Mouse (Mus musculus) forebrain, postnatal 0 days (tissue): ENCODE data around the gene Gm17409. TPM values are rescaled to one million over a fixed set of nuclear protein-coding genes. Genes with fewer than 3 reads are reported as not detected.
A peak's percentile ranks its signal among the peaks of the same experiment; 100 is the strongest.

Experiments
- ATAC-seq: fragments of 200-750 bp; cut with Nextera tagmentation; 2 replicates; pipeline ENCODE4 v1.8.0; 2017; ENCODE audit warnings: mild to moderate bottlenecking, moderate library complexity
- DNase-seq: peaks from one replicate; pipeline ENCODE4 v3.0.0-alpha.2; 2015
- H3K27ac ChIP-seq: fragments of 300-500 bp; sonication (generic); 2 replicates; pipeline ENCODE4 v1.5.1; 2014; ENCODE audit warnings: low read depth, mild to moderate bottlenecking, antibody characterized with exemption, low read length, moderate library complexity, mixed read lengths
- H3K27me3 ChIP-seq: fragments of 300-500 bp; sonication (generic); 2 replicates; pipeline ENCODE4 v1.6.1; 2014; ENCODE audit warnings: mild to moderate bottlenecking, low read length, mixed read lengths; ENCODE audit not compliant: insufficient read depth
- H3K36me3 ChIP-seq: fragments of 300-500 bp; sonication (generic); 2 replicates; pipeline ENCODE4 v1.6.1; 2014; ENCODE audit warnings: mild to moderate bottlenecking, moderate library complexity; ENCODE audit not compliant: insufficient read depth
- H3K4me1 ChIP-seq: fragments of 300-500 bp; sonication (generic); 2 replicates; pipeline ENCODE4 v1.6.1; 2014; ENCODE audit warnings: antibody characterized with exemption; ENCODE audit not compliant: insufficient read depth
- H3K4me2 ChIP-seq: fragments of 300-500 bp; sonication (generic); 2 replicates; pipeline ENCODE4 v1.6.1; 2014; ENCODE audit warnings: low read depth, mild to moderate bottlenecking, moderate library complexity
- H3K4me3 ChIP-seq: fragments of 300-500 bp; sonication (generic); 2 replicates; pipeline ENCODE4 v1.5.1; 2014; ENCODE audit warnings: low read depth, low read length, mixed read lengths
- H3K9ac ChIP-seq: fragments of 300-500 bp; sonication (generic); 2 replicates; pipeline ENCODE4 v1.6.1; 2014; ENCODE audit warnings: mild to moderate bottlenecking
- H3K9me3 ChIP-seq: fragments of 300-500 bp; sonication (generic); 2 replicates; pipeline ENCODE4 v1.6.1; 2016; ENCODE audit warnings: low read length
- CTCF ChIP-seq: sonication (generic); IDR thresholded peaks from 2 replicates; pipeline ENCODE4 v1.5.1; 2016; ENCODE audit warnings: antibody characterized with exemption, control low read depth, low read depth
- WGBS: fragments of 180-500 bp; shearing (Covaris S2); extraction: QIAGEN DNeasy Blood & Tissue Kit; methylation state at CpG from one replicate; pipeline ENCODE4 v1.1.7; 2014; 5-methylcytosine and 5-hydroxymethylcytosine counted together
- polyA plus RNA-seq: library from polyadenylated mRNA; unstranded; fragments of >200 nt; fragmentation: Nextera tagmentation; extraction: Ambion mirVana; gene quantifications from 2 replicates; pipeline ENCODE4 v1.2.1, GENCODE M21; 2015
- total RNA-seq: library from RNA; depleted of rRNA; stranded (reverse); fragments of >200 nt; gene quantifications from 2 replicates; pipeline ENCODE4 v1.2.3, GENCODE M21; 2014

Gene Gm17409
- total and polyA plus RNA-seq, 2 experiments from 2014 or later: not detected

DNA sequence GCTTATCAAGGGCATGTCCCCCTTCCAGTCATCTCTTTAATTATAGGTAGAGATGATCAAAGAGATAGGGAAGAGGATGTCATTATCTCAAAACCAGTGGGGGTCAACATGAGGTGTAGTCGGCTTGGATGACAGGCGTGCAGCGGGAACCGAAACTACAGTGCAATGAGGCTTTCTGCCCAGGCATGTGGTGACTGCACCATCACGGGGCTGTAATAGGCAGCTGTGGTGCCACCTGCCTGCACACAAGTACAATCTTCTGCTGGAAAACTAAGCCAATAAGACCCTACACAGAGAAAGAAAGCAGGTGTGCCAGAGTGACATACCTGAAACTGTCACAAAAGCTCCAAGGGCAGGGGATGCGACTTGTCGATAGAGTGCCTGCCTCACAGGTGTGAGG lies 374 bp downstream of the Gm17409 start:
- whole genome bisulfite sequencing: 92% methylated on average over 7 of the region's 7 CpGs
- Histone ChIP-seq H3K4me3 (no peak overlapping the region), H3K36me3 (peaks cover 38% of the 10 kb centered on the region), H3K9ac (no peak overlapping the region), H3K27ac (no peak overlapping the region), H3K27me3 (no peaks in the 10 kb centered on the region), H3K4me1 (no peaks in the 10 kb centered on the region), H3K4me2 (no peak overlapping the region), H3K9me3 (no peaks in the 10 kb centered on the region)
- TF ChIP-seq CTCF: no peak
- DNase-seq (no peak), ATAC-seq (no peak)

DNA sequence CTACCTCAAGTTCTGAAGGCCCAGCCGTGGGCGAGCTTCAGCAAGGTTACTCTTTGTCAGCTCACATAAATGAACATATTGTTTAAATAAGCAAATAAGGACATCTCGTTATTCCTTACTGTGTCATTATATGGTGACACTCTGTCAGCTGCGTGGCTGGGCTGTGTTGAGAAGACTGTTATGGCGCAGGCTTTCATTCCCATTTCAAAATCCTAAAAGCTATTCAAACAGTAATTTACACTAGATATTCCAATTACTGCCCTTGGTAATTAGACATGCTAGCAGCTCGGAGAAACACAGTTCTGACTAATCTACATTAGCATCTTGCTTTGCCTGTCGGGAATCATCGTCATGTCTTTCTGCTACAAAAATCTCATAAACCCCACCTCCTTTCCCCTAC lies 5.7 kb downstream of the Gm17409 start:
- no peak overlapping the region for H3K9ac ChIP-seq
- DNase-seq: no peak
- peak; percentile 57 for ATAC-seq
- WGBS: 23% methylated on average over 8 of the region's 8 CpGs
- H3K36me3 ChIP-seq: peaks cover 20% of the 10 kb centered on the region
- H3K4me2 ChIP-seq: no peak overlapping the region
- TF ChIP-seq CTCF: no peak
- no peak overlapping the region for H3K27ac ChIP-seq
- no peaks in the 10 kb centered on the region for H3K27me3 ChIP-seq
- no peaks in the 10 kb centered on the region for H3K9me3 ChIP-seq
- no peak overlapping the region for H3K4me3 ChIP-seq
- no peaks in the 10 kb centered on the region for H3K4me1 ChIP-seq

DNA sequence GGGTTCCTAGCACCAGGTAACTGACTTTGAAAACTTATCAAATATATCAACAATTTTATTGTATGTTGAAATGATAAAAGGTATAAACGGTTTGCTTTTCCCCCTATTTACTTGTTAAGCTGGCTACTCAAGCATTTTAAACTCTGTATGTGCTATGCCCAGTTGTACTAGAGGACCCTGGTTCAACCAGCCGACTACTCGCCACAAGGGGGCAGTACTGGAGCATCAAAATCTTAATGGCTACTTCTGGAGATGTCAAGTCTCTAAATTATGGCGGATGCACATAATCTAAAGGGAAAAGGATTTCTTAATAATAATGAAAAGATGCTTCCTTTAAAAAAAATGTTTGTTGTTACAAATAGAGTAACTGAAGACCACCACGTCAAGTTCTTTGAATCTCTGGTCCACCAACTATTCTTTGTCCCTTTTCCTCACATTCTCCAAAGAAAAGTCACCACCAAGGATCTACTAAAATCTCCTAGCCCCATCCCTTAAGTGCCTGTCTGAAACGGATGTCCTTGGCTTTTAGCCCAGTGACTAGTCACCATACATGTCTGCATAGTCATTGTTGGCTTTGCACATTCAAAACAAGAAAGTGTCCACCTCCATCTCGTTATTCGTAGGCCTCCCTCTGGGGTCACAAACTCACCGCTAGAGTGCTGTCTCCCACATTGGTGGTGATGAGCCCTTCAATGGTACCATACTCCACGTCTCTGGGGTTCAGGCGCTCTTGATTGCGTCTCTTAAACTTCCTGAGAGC lies 7.2 kb downstream of the Gm17409 start:
- Histone ChIP-seq H3K36me3 (peaks cover 19% of the 10 kb centered on the region), H3K9me3 (no peaks in the 10 kb centered on the region), H3K27me3 (no peaks in the 10 kb centered on the region), H3K27ac (no peak overlapping the region), H3K4me1 (no peaks in the 10 kb centered on the region), H3K4me2 (no peak overlapping the region), H3K4me3 (no peak overlapping the region), H3K9ac (no peak overlapping the region)
- peak; percentile 85 for DNase-seq
- WGBS: 59% methylated on average over 12 of the region's 12 CpGs
- TF ChIP-seq CTCF: peak; percentile 72
- ATAC-seq: peak; percentile 60; the same call in 1 of the 2 replicates

DNA sequence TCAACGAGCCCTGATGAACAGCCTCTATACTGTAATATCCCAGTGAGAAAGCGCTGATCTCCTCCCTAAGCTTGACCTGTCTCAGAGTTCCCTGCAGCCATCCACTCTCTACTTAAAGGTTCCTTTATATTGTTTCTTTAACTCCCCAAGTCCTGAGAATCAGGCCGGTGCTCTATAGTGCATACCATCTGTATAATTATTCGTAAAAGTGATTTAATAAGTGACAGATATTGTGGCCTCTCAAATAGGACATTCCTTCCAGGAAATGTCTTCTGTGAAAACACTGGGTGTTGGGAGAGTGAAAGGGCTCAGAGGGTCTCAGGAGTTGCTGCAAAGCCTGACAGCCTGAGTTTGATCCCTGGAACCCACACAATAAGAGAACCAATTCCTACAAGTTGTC lies 8.2 kb downstream of the Gm17409 start:
- no peaks in the 10 kb centered on the region for H3K4me1 ChIP-seq
- DNase-seq (no peak), ATAC-seq (no peak)

DNA sequence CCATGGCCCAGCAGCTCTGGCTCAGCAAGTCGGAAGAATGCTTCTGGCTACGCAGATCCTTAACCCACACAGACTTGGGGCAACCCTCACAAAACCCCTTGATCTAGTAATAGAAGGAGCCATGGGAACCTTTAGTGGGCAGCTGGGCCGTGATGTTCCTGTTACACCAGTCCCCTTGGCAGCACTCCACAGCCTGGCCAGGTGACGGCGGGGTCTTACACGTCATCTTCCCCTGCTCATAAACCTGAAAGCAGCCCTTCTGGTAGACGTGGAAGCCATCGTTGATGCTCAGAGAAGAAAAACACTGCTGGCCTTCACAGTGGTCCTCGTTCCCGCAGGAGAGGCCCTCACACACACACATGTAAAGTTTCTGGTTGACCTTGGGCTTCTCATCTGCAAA lies 9.6 kb downstream of the Gm17409 start:
- peaks cover 7% of the 10 kb centered on the region; the same call in 1 of the 2 replicates for H3K4me1 ChIP-seq
- no peak overlapping the region for H3K9ac ChIP-seq
- WGBS: 84% methylated on average over 10 of the region's 10 CpGs
- H3K9me3 ChIP-seq: no peaks in the 10 kb centered on the region
- no peak overlapping the region for H3K27ac ChIP-seq
- no peaks in the 10 kb centered on the region for H3K27me3 ChIP-seq
- H3K4me3 ChIP-seq: no peak overlapping the region
- DNase-seq (no peak), ATAC-seq (no peak)
- H3K4me2 ChIP-seq: no peak overlapping the region
- H3K36me3 ChIP-seq: peaks cover 3% of the 10 kb centered on the region
- no peak for TF ChIP-seq CTCF

More for the DNA sequence above, 8.2 kb downstream of the Gm17409 start:
- Histone ChIP-seq H3K27me3 (no peaks in the 10 kb centered on the region), H3K27ac (no peak overlapping the region), H3K9ac (no peak overlapping the region), H3K36me3 (peaks cover 10% of the 10 kb centered on the region), H3K9me3 (no peaks in the 10 kb centered on the region), H3K4me3 (no peak overlapping the region), H3K4me2 (no peak overlapping the region)
- TF ChIP-seq CTCF: no peak
- 92% methylated on average over 4 of the region's 4 CpGs for WGBS

DNA sequence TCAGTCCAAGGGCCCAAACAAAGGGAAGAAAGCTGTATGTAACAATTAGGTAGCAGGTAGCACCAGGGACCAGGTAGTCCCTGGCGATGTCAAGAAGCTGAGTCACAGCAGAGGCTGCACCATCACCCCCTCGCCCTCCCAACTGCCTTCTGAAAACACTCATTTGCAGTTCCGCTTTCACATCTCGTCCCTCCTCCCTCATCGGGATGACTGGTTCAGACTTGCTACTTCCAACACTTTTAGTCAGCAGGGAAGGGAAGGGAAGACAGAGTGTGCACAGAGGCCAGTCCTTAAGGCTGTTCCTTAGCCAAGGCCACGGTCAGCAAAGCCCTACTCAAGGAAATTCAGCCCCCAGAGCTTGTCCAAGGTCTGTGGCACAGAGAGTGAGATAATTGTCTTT lies 10.8 kb downstream of the Gm17409 start:
- Histone ChIP-seq H3K9ac (no peak overlapping the region), H3K4me1 (peaks cover 11% of the 10 kb centered on the region; the same call in 1 of the 2 replicates), H3K27ac (no peak overlapping the region), H3K27me3 (no peaks in the 10 kb centered on the region), H3K4me2 (no peak overlapping the region), H3K36me3 (peaks cover 3% of the 10 kb centered on the region), H3K4me3 (no peak overlapping the region), H3K9me3 (no peaks in the 10 kb centered on the region)
- ATAC-seq (no peak), DNase-seq (no peak)
- no peak for TF ChIP-seq CTCF
- WGBS: 76% methylated on average over 6 of the region's 6 CpGs

DNA sequence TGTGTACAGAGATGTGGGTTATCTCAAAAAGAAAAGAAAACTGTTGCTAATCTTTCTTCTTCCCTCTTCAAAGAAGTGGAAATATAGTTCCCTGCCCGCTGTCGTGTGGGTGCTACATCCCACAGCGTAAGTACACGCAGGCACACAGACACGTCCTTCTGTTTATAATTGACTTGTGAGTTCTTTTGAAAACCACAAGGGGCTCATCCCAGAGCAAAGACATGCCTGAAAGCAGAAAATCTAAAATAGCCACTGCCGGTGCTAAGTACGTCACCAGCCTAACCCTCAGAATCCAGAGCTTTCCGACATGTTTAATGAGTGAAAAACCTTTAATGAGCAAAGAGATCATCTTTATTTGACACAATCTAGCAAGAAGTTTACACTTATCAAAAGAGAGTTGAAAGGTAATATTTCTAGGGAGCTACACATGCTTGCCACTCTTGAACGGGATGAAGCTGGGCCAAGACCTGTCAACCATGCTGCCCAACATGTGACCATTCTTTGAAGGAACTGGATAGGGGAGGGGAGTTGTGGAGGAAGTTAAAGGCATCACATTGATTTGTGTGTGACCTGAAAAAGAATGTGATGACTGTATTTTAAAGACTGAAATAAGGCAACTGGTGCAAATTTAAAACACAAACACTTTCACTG lies 11.7 kb downstream of the Gm17409 start:
- Histone ChIP-seq H3K9ac (no peak overlapping the region), H3K4me1 (peaks cover 12% of the 10 kb centered on the region; the same call in 1 of the 2 replicates), H3K27me3 (no peaks in the 10 kb centered on the region), H3K27ac (no peak overlapping the region), H3K4me2 (no peak overlapping the region), H3K9me3 (no peaks in the 10 kb centered on the region), H3K4me3 (no peak overlapping the region), H3K36me3 (peaks cover 3% of the 10 kb centered on the region)
- DNase-seq (no peak), ATAC-seq (no peak)
- no peak for TF ChIP-seq CTCF
- 73% methylated on average over 9 of the region's 9 CpGs for WGBS
